Mouse (Mus musculus) testis, adult 2 months (tissue): ENCODE results near the gene Acyp1.

Experiments used
- CTCF ChIP-seq: fragments of 200-500 bp; IDR thresholded peaks from 2 replicates; pipeline ENCODE4 v1.5.1; 2012; ENCODE audit warnings: low read depth, mild to moderate bottlenecking, inconsistent platforms, low read length, moderate library complexity; ENCODE audit not compliant: control insufficient read depth, insufficient read depth, insufficient replicate concordance
- POLR2A ChIP-seq: fragments of 200-500 bp; IDR thresholded peaks from 2 replicates; pipeline ENCODE4 v1.6.1; 2012; ENCODE audit warnings: low read depth, mild to moderate bottlenecking, inconsistent platforms, low read length, moderate library complexity; ENCODE audit not compliant: control insufficient read depth

GRCm38 (mm10) chr12:85257008-85257639, 31.1 kb downstream of the Acyp1 start:
- TF ChIP-seq CTCF (no peak), POLR2A (no peak)
